Mouse (Mus musculus): ENCODE results near the gene Tmem131. TPM values are rescaled to one million over a fixed set of nuclear protein-coding genes. Genes with fewer than 3 reads are reported as not detected.

Tmem131 gene
- polyA plus RNA-seq, 1 experiment = 12.1 TPM

- Histone ChIP-seq H3K27me3 (replicated peaks) (peaks cover 68% of the 10 kb centered on the region), H3K9me3 (no peaks in the 10 kb centered on the region), H3K4me3 (replicated peaks) (no peak within 1 kb of the TSS), H3K4me1 (peaks cover 35% of the 10 kb centered on the region), H3K36me3 (replicated peaks; ENCODE audit: low read length) (no peaks in the 10 kb centered on the region)
- TF ChIP-seq GATA1 (IDR thresholded peaks at IDR 0.05; ENCODE audit: borderline replicate concordance, low read length) = no peak
- no peak for TF ChIP-seq FLI1 (IDR thresholded peaks at IDR 0.05; ENCODE audit: low read length)
These were observed 181.9 kb downstream of the Tmem131 start, which contains the start of gene Zap70 for GRCm38 (mm10) chr1:36761568-36761967. Zap70 (plus strand) TSS chr1:36761798.

- TF ChIP-seq GATA1 (IDR thresholded peaks at IDR 0.05; ENCODE audit: borderline replicate concordance, low read length) (no peak), FLI1 (IDR thresholded peaks at IDR 0.05; ENCODE audit: low read length) (no peak)
- no peak overlapping the region for H3K4me3 ChIP-seq (replicated peaks)
- H3K4me1 ChIP-seq = peaks cover 30% of the 10 kb centered on the region
- H3K27me3 ChIP-seq (replicated peaks) = peaks cover 70% of the 10 kb centered on the region
- no peaks in the 10 kb centered on the region for H3K36me3 ChIP-seq (replicated peaks; ENCODE audit: low read length)
- H3K9me3 ChIP-seq = no peaks in the 10 kb centered on the region
These were observed 182.4 kb downstream of the Tmem131 start for GRCm38 (mm10) chr1:36761061-36761460.

GRCm38 (mm10) chr1:36760401-36760800, 183.1 kb downstream of the Tmem131 start:
- Histone ChIP-seq H3K36me3 (replicated peaks; ENCODE audit: low read length) (no peaks in the 10 kb centered on the region), H3K9me3 (no peaks in the 10 kb centered on the region), H3K4me3 (replicated peaks) (no peak overlapping the region), H3K4me1 (peaks cover 23% of the 10 kb centered on the region), H3K27me3 (replicated peaks) (peaks cover 71% of the 10 kb centered on the region)
- no peak for TF ChIP-seq GATA1 (IDR thresholded peaks at IDR 0.05; ENCODE audit: borderline replicate concordance, low read length)
- TF ChIP-seq FLI1 (IDR thresholded peaks at IDR 0.05; ENCODE audit: low read length) = no peak

GRCm38 (mm10) chr1:36759076-36759475, 184.4 kb downstream of the Tmem131 start:
- H3K9me3 ChIP-seq = no peaks in the 10 kb centered on the region
- no peaks in the 10 kb centered on the region for H3K36me3 ChIP-seq (replicated peaks; ENCODE audit: low read length)
- H3K27me3 ChIP-seq (replicated peaks) = peaks cover 75% of the 10 kb centered on the region
- H3K4me1 ChIP-seq = peaks cover 17% of the 10 kb centered on the region
- no peak overlapping the region for H3K4me3 ChIP-seq (replicated peaks)
- TF ChIP-seq GATA1 (IDR thresholded peaks at IDR 0.05; ENCODE audit: borderline replicate concordance, low read length) = no peak
- TF ChIP-seq FLI1 (IDR thresholded peaks at IDR 0.05; ENCODE audit: low read length) = no peak

GRCm38 (mm10) chr1:36758553-36758952, 184.9 kb downstream of the Tmem131 start:
- TF ChIP-seq GATA1 (IDR thresholded peaks at IDR 0.05; ENCODE audit: borderline replicate concordance, low read length) (no peak), FLI1 (IDR thresholded peaks at IDR 0.05; ENCODE audit: low read length) (no peak)
- Histone ChIP-seq H3K36me3 (replicated peaks; ENCODE audit: low read length) (no peaks in the 10 kb centered on the region), H3K4me1 (peaks cover 22% of the 10 kb centered on the region), H3K27me3 (replicated peaks) (peaks cover 75% of the 10 kb centered on the region), H3K4me3 (replicated peaks) (no peak overlapping the region), H3K9me3 (no peaks in the 10 kb centered on the region)

- Histone ChIP-seq H3K4me1 (peaks cover 14% of the 10 kb centered on the region), H3K27me3 (replicated peaks) (peaks cover 58% of the 10 kb centered on the region), H3K36me3 (replicated peaks; ENCODE audit: low read length) (no peaks in the 10 kb centered on the region), H3K4me3 (replicated peaks) (no peak overlapping the region), H3K9me3 (peaks cover under 1% of the 10 kb centered on the region; the same call in 1 of the 2 replicates)
- TF ChIP-seq FLI1 (IDR thresholded peaks at IDR 0.05; ENCODE audit: low read length) = no peak
- TF ChIP-seq GATA1 (IDR thresholded peaks at IDR 0.05; ENCODE audit: borderline replicate concordance, low read length) = no peak
These were observed 189.4 kb downstream of the Tmem131 start for GRCm38 (mm10) chr1:36753932-36754675.

- H3K4me1 ChIP-seq = peaks cover 7% of the 10 kb centered on the region
- H3K36me3 ChIP-seq (replicated peaks; ENCODE audit: low read length) = no peaks in the 10 kb centered on the region
- H3K27me3 ChIP-seq (replicated peaks) = peaks cover 52% of the 10 kb centered on the region
- no peak overlapping the region for H3K4me3 ChIP-seq (replicated peaks)
- peaks cover 9% of the 10 kb centered on the region; the same call in 1 of the 2 replicates for H3K9me3 ChIP-seq
- TF ChIP-seq GATA1 (IDR thresholded peaks at IDR 0.05; ENCODE audit: borderline replicate concordance, low read length) = no peak
- no peak for TF ChIP-seq FLI1 (IDR thresholded peaks at IDR 0.05; ENCODE audit: low read length)
These were observed 197.0 kb downstream of the Tmem131 start for GRCm38 (mm10) chr1:36746452-36746851.

GRCm38 (mm10) chr1:36745661-36746060, 197.8 kb downstream of the Tmem131 start:
- no peak overlapping the region for H3K4me3 ChIP-seq (replicated peaks)
- peaks cover 56% of the 10 kb centered on the region for H3K27me3 ChIP-seq (replicated peaks)
- peaks cover 7% of the 10 kb centered on the region for H3K4me1 ChIP-seq
- H3K36me3 ChIP-seq (replicated peaks; ENCODE audit: low read length) = no peaks in the 10 kb centered on the region
- TF ChIP-seq GATA1 (IDR thresholded peaks at IDR 0.05; ENCODE audit: borderline replicate concordance, low read length) (no peak), FLI1 (IDR thresholded peaks at IDR 0.05; ENCODE audit: low read length) (no peak)
- H3K9me3 ChIP-seq = peaks cover 9% of the 10 kb centered on the region; the same call in 1 of the 2 replicates

GRCm38 (mm10) chr1:36744268-36744944, 199.1 kb downstream of the Tmem131 start:
- Histone ChIP-seq H3K36me3 (replicated peaks; ENCODE audit: low read length) (no peaks in the 10 kb centered on the region), H3K9me3 (peaks cover 9% of the 10 kb centered on the region; the same call in 1 of the 2 replicates), H3K4me1 (peaks cover 7% of the 10 kb centered on the region), H3K4me3 (replicated peaks) (peak overlapping the region; percentile 1), H3K27me3 (replicated peaks) (peaks cover 66% of the 10 kb centered on the region)
- TF ChIP-seq FLI1 (IDR thresholded peaks at IDR 0.05; ENCODE audit: low read length) (no peak), GATA1 (IDR thresholded peaks at IDR 0.05; ENCODE audit: borderline replicate concordance, low read length) (no peak)

- Histone ChIP-seq H3K36me3 (replicated peaks; ENCODE audit: low read length) (no peaks in the 10 kb centered on the region), H3K27me3 (replicated peaks) (peaks cover 59% of the 10 kb centered on the region), H3K9me3 (no peaks in the 10 kb centered on the region), H3K4me1 (peaks cover 7% of the 10 kb centered on the region), H3K4me3 (replicated peaks) (no peak overlapping the region)
- TF ChIP-seq GATA1 (IDR thresholded peaks at IDR 0.05; ENCODE audit: borderline replicate concordance, low read length) = no peak
- TF ChIP-seq FLI1 (IDR thresholded peaks at IDR 0.05; ENCODE audit: low read length) = no peak
These were observed 200.4 kb downstream of the Tmem131 start for GRCm38 (mm10) chr1:36743046-36743445.

Other genes starting within 250 kb of the Tmem131 start
- not detected in 2 replicates for gene 4933424G06Rik, start 233.5 kb downstream of the Tmem131 start, polyA plus RNA-seq (2012; ENCODE audit: insufficient read depth, low replicate concordance)
- 26.0 and 36.4 TPM in 2 replicates for gene Actr1b, start 229.2 kb downstream of the Tmem131 start, polyA plus RNA-seq (2012; ENCODE audit: insufficient read depth, low replicate concordance)
- not detected in 2 replicates for gene Zap70, start 181.9 kb downstream of the Tmem131 start, polyA plus RNA-seq (2012; ENCODE audit: insufficient read depth, low replicate concordance)
- not detected in 2 replicates for gene Vwa3b, start 82.9 kb upstream of the Tmem131 start, polyA plus RNA-seq (2012; ENCODE audit: insufficient read depth, low replicate concordance)